Mouse (Mus musculus): Measurements from ENCODE around the gene Ugt2b37. TPM values are rescaled to one million over a fixed set of nuclear protein-coding genes. Genes with fewer than 3 reads are reported as not detected.
"Not testable (repeated sequence)": the region's sequence is repeated elsewhere in the genome, so short reads cannot be mapped to it uniquely, and the experiment has no call there.

Ugt2b37 gene
- polyA plus RNA-seq (2012; ENCODE audit: insufficient read depth, insufficient read length, missing spikeins) = not detected in 2 replicates

- not testable (repeated sequence) for H3K4me1 ChIP-seq (ENCODE audit: control insufficient read depth, insufficient read depth, low read length); H3K4me3 ChIP-seq (ENCODE audit: insufficient read depth, low read length); H3K27ac ChIP-seq (ENCODE audit: insufficient read depth, low read depth, low read length)
Observed at GRCm38 (mm10) chr5:87254676-87255075, at the start of gene Ugt2b37. Gene Ugt2b37, minus strand, starts transcription at chr5:87254804.

DNA sequence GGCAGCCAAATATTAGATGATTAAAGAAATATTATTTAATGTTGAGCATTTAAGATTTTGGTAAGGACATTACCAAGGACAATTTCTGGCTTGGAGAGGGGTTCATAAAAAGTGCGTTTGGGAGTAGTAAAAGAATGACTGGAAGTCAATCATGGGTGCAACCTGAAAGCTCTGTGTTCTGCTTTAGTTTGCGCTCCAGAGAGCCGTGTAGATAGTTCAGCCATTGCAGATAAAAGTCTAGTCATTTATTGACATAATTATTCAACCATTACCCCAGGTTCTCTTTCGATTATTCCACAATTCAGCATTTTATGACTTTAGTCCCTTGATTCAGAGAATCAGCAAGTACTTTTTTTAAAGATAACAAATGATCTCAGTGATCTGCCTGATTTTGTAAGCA lies 31.6 kb upstream of the Ugt2b37 start:
- H3K4me3 ChIP-seq (ENCODE audit: insufficient read depth, low read length); H3K4me1 ChIP-seq (ENCODE audit: control insufficient read depth, insufficient read depth, low read length); H3K27ac ChIP-seq (ENCODE audit: insufficient read depth, low read depth, low read length): not testable (repeated sequence)

GRCm38 (mm10) chr5:87275986-87276385 lies 21.4 kb upstream of the Ugt2b37 start:
- H3K27ac ChIP-seq (ENCODE audit: insufficient read depth, low read depth, low read length); H3K4me1 ChIP-seq (ENCODE audit: control insufficient read depth, insufficient read depth, low read length); H3K4me3 ChIP-seq (ENCODE audit: insufficient read depth, low read length): not testable (repeated sequence)

DNA sequence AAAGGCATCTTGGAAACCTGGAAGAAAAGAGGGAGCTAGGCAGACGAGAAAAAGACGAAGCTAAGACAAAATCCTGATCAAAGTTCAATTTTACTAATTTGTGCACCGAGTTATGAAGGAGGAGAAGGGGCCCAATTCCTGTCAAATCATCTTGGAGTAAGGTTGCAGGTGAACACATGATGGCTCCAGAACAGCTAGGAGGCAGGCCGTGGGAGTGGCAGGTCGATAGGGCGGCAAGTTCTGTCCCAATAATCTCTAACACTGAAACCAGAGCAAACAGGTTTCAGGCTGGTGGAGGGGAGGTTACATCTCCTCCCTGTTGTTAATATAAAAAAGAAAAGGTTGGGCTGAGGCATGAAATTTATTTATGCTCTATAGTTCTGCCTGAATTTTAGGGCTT lies 21.0 kb upstream of the Ugt2b37 start:
- H3K4me1 ChIP-seq (ENCODE audit: control insufficient read depth, insufficient read depth, low read length) = no peaks in the 10 kb centered on the region
- H3K4me3 ChIP-seq (ENCODE audit: insufficient read depth, low read length) = no peak overlapping the region
- no peak for TF ChIP-seq CTCF (IDR thresholded peaks at IDR 0.05; ENCODE audit: low read depth, low read length)
- TF ChIP-seq POLR2A (IDR thresholded peaks at IDR 0.05; ENCODE audit: borderline replicate concordance, low read depth, low read length) = no peak
- H3K27ac ChIP-seq (ENCODE audit: insufficient read depth, low read depth, low read length) = no peak overlapping the region

DNA sequence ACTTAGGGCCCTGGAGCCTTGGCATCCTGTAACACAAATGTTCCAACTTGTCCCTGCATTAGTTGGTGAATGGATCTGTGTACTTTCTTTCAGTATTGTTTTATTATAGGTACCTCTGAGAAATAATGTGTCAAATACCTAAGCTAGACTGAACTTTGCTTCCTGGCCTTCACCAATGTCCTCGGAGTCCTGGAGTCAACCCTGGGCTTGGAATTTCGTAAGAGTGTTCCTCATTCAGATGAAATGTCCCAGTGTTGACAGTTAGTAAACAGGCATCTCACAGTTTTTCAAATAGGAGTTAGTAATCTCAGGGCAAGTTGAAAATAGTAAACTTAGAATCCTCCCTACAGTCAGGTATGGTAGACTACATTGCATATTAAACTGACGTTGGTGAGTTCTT lies 1.2 kb upstream of the Ugt2b37 start:
- Histone ChIP-seq H3K4me1 (ENCODE audit: control insufficient read depth, insufficient read depth, low read length) (no peaks in the 10 kb centered on the region), H3K27ac (ENCODE audit: insufficient read depth, low read depth, low read length) (no peak overlapping the region), H3K4me3 (ENCODE audit: insufficient read depth, low read length) (no peak overlapping the region)
- no peak for TF ChIP-seq CTCF (IDR thresholded peaks at IDR 0.05; ENCODE audit: low read depth, low read length)
- TF ChIP-seq POLR2A (IDR thresholded peaks at IDR 0.05; ENCODE audit: borderline replicate concordance, low read depth, low read length) = no peak

GRCm38 (mm10) chr5:87242140-87242539 lies 12.5 kb downstream of the Ugt2b37 start:
- H3K27ac ChIP-seq (ENCODE audit: insufficient read depth, low read depth, low read length); H3K4me1 ChIP-seq (ENCODE audit: control insufficient read depth, insufficient read depth, low read length); H3K4me3 ChIP-seq (ENCODE audit: insufficient read depth, low read length): not testable (repeated sequence)

- H3K4me1 ChIP-seq (ENCODE audit: control insufficient read depth, insufficient read depth, low read length); H3K27ac ChIP-seq (ENCODE audit: insufficient read depth, low read depth, low read length): not testable (repeated sequence)
Observed at GRCm38 (mm10) chr5:87196430-87196829, 58.2 kb downstream of the Ugt2b37 start.

More at GRCm38 (mm10) chr5:87196430-87196829, 58.2 kb downstream of the Ugt2b37 start:
- H3K4me3 ChIP-seq (ENCODE audit: insufficient read depth, low read length) = not testable (repeated sequence)

Other genes with a start within 250 kb of the Ugt2b37 start
- not detected in 2 replicates for gene Ugt2b36, start 162.2 kb downstream of the Ugt2b37 start, polyA plus RNA-seq (2012; ENCODE audit: insufficient read depth, insufficient read length, missing spikeins)
- gene Ugt2b5, start 114.5 kb downstream of the Ugt2b37 start, polyA plus RNA-seq (2012; ENCODE audit: insufficient read depth, insufficient read length, missing spikeins) = not detected in 2 replicates
- not detected in 2 replicates for gene Ugt2a3, start 82.4 kb upstream of the Ugt2b37 start, polyA plus RNA-seq (2012; ENCODE audit: insufficient read depth, insufficient read length, missing spikeins)
- not detected in 2 replicates for gene Ugt2b38, start 169.4 kb upstream of the Ugt2b37 start, polyA plus RNA-seq (2012; ENCODE audit: insufficient read depth, insufficient read length, missing spikeins)
- gene Ugt2a2, start 227.5 kb upstream of the Ugt2b37 start, polyA plus RNA-seq (2012; ENCODE audit: insufficient read depth, insufficient read length, missing spikeins) = not detected in 2 replicates
- not detected in 2 replicates for gene Gm43638, start 232.0 kb upstream of the Ugt2b37 start, polyA plus RNA-seq (2012; ENCODE audit: insufficient read depth, insufficient read length, missing spikeins)
- not detected in 2 replicates for gene Ugt2a1, start 236.1 kb upstream of the Ugt2b37 start, polyA plus RNA-seq (2012; ENCODE audit: insufficient read depth, insufficient read length, missing spikeins)